Mouse (Mus musculus): ENCODE results near the gene Il34. TPM values are rescaled to one million over a fixed set of nuclear protein-coding genes. Genes with fewer than 3 reads are reported as not detected.

The Il34 gene
- 1 to 10 TPM; 6.5 to 6.8 TPM for total RNA-seq (2021)
- long read RNA-seq, experiment 1, partial matches to known transcripts = 5 of 5 reads
- long read RNA-seq, experiment 1, other reads (novel, unspliced or antisense) = 0 of 5 reads
- long read RNA-seq, experiment 2, partial matches to known transcripts = 1 of 13 reads
- long read RNA-seq, experiment 2, other reads (novel, unspliced or antisense) = 12 of 13 reads

DNA sequence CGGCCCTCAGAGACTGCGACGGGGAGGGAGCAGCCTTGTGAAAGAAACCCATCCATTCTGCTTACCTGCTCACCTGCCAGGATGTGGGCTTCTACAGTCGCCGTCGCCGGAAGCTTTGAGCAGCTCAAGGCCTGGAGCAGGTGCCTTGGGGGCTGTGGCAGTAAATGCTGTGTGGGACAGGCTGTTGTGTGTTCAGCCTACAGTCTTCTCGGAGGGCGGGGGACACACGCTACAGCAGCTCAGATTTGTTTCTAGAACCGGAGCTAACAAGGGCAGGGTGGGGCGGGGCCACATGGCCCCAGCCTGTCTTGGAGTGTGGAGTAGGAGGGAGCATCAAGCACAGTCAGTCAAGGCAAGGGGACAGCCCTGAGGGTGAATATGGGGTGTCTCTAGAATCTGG lies at the start of gene Il34:
TSS of gene Il34 (minus strand) at position 256 of the 400 bp plus-strand sequence.
- DNase-seq = no peak

DNA sequence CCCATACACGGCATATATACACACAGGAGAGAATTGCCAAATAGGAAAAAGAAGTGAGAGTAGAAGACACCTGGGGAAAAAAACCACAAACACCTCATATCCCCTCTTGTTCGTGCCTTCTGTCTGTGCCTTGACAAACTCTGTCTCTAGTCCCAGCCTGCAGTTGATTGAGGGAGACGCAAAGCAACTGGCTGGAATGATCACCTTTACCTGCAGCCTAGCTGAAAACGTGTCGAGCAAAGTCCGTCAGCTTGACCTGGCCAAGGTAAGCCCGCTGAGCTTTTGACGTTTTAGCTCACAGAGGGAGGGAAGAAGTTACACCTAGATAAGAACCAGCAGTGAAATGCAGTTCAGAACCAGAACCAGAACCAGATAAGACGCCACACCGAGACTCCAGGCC lies 45.5 kb upstream of the Il34 start:
- no peak for DNase-seq

DNA sequence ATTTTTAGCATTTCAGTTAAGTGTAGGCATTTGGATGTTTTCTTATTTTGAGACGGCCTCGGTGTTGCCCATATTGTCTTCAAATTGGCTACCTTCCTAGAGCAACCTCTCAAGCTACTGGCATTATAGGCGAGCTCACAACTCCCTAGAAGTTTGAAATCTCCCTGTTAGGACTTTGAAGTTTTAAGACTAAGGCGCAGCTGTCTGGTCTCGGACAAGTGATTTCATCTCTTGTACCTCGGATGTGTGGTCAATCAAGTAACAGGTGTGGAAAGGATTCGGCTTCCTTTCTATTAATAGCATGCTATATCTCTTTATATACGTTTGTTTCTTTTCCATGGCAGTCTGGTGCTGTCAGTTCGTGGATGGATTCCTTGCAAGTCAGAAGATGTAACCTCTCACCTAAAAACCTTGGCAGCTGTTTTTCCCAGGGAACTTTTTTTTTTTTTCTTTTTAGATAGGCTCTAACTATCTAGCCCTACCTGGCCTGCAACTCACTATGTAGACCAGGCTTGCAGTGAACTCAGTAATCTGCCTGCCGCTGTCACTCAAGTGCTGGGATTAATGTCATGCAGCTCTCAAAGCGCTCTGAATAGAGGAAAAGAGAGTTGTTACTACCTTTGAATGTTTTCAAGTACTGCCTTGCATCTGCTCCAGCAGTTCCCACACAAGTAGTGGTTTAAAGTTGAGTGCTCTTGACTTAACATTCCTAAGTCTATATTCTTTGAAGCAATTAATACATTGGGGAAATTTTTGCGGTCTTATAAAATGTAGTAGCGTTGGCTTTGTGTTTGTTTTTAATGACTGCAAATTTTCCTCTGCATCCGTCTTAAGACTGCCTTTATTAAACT lies 42.1 kb upstream of the Il34 start:
- no peak for DNase-seq

DNA sequence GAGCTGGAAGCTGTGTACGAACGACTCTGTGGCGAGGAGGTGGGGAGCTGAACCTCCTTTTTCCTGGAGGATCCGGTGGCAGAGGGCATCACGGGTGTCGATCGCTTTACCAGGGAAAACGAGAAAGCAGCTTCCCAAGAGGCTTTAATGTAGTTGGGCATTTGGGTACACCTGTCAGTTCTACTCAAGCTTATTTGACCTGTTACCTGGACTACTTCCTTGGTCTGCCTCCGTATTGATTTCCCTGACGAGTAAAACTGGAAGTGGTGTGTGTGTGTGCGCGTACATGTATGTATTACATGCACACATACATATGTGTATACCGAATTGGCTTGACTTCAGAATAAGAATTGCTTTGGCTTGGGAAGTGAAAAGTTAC lies 41.4 kb upstream of the Il34 start:
- no peak for DNase-seq

DNA sequence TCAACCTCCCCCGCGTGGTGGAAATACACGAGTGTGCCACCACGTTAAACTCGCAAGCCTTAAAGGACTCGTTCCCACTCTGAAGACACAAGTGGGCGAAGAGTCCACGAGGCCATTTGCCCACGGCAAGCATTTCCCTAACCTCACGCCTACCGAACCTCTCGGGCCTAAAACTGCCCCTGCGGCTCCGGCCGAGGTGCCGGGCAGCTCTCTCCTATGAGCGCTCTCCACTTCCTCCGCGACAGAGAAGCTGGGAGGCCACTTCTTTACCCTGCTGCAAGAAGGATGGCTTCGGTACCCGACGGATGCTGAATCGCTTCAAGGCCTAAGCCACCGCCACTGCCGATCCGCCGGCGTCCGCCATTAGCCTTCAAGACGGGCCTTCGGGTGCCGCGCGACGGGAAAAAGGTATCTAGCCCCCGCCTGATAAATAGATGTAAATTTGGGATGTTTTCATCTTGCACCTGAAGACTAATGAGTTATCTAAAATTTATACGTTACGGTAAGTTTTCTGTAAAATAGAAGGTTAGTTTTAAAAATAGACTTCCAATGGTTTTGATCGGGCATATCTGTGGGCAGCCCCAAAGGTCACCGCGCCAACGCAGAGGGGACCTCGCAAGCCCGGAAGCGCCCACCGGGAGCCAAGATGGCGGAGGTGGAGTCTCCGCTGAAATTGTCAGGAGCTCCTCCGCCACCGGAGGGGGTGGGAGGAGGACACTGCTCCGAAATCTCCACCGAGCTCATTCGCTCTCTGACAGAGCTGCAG lies 40.9 kb upstream of the Il34 start, which contains the start of the genes Cog4 and Sf3b3:
TSS of gene Cog4 (plus strand) at position 196 of the 766 bp plus-strand sequence.
TSS of gene Sf3b3 (minus strand) at position 383 of the 766 bp plus-strand sequence.
- DNase-seq = peak; percentile 79

DNA sequence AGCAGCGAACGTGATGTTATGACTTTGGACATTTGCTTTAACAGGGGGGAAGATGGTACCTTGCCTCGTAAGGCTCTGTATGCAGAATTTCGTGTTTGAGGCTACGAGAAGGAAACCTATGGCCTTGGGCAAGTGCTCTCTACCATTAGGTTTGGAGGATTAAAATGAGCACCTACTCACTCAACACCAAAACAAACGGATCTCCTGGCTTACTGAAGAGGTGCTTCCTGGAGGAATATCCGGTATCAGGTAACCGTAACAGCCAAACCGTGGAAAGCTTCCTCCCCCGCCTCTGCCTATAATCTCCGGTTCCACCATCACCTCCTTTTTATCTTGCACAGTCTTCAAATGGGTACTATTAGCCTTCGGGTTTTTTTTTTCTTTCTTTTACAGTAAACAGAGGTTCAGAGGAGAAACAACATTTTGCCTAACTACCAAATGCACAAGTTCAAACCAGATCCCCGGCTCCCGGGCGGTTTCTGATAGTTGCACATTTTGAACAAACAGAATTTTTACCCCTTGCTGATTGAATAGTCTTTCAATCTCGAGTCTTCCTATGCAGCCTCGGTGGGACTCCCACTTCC lies 40.2 kb upstream of the Il34 start:
- no peak for DNase-seq

DNA sequence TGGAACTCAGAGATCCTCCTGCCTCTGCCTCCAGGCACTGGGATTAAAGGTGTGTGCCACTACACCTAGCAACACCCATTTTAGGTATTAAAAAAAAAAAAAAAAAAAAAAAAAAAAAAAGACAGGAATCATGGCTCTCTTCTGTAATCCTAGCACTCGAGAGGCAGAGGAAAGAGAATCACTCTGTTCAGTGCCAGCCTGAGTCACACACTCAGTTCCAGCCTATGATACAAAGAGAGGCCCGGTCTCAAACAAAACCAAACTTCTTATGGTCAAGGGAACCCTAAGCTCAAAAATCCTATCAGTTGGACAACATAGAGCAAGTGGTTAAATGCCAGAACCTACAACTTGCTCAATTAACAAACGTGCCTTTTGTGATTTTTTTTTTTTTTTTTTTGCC lies 39.2 kb upstream of the Il34 start:
- DNase-seq = no peak

DNA sequence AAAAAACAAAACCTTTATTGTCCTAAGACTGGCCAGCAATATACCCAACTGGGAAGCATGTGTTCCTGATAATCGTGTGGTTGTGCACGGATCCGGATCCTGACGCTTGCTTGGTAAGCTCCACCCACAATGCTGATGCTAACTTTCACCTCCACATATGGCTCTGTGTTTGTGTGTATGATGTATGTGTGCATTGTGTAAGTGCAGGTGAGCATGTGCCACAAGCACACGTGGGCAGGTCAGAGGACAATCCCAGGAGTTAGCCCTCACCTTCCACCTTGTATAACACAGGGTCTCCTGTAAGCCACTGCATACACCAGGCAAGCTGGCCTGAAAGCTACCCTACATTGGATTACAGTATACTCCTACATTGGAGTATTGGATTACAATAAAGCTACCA lies 37.5 kb upstream of the Il34 start:
- no peak for DNase-seq

DNA sequence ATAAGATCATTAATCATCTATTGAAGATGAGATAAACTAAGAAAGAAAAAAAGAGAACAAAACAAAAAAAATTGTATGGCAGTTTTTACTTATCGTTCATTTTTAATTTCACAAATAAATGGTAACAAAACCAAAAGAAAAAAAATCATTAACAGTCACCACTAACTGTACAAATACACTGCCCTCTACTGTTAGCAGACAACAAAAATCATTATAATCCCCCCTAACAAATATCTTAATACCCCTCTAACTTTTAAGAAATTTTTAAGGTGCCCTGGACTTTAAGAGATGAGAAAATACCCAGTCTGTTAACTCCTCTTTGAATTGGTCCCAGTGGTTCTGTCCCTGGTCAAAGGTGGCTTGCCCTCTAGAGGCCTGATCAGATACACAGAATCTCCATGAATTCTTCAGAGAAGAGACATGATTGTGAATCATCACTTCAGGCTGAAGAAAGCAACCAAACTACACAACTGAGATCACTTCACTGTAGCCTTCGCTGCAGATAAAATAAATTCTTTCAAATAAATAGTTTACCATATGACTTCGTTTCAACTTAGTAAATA lies 36.4 kb upstream of the Il34 start:
- DNase-seq = no peak

DNA sequence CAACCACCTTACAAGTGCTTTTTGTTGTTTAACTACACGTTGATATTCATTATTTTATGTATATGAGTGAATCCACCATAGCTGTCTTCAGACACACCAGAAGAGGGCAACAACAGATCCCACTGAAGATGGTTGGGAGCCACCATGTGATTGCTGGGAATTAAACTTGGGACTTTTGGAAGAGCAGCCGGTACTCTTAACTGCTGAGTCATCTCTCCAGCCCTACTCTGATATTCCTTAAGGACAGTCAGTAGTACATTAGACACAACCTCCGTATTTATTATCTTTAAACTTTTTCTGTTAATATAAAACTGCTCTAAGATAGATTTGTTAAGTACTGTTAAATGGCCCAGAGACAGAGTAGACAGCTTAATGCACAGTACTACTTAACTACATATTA lies 26.2 kb upstream of the Il34 start:
- no peak for DNase-seq

DNA sequence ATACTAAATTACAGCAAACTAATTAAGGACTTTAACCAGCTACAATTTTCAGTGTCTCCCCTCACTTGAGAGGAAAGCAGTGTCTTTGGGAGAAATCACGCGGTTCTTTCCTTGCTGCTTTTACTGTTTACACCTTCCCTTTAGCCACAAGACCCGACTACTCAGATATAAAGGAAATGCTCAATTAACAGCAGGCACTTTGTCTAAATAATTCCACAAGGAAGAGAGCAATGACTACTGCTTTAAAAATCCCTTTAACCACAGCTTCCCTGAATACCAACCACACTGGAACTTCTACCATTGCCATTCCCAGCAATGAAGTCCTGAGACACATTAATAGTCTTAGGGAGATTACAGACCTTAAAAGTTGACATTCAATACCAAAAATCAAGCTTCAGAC lies 22.8 kb upstream of the Il34 start:
- no peak for DNase-seq

DNA sequence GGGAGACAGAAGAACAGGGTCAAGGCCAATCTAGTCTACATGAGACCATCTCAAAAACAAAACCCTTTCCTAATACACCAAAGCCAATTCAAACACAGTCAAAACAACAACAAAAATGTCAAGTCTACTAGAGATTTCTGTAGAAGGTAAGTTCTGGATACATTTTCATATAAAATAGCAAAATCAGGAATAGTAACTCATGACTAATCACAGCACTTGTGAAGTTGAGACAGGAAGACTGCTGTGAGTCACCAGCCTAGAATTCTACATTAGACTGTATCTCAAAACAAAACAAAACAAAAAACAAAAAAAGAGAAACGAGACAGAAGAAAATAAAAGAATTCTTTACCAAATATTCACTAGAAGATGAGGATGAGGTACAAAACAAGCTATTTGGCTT lies 19.1 kb upstream of the Il34 start:
- no peak for DNase-seq

DNA sequence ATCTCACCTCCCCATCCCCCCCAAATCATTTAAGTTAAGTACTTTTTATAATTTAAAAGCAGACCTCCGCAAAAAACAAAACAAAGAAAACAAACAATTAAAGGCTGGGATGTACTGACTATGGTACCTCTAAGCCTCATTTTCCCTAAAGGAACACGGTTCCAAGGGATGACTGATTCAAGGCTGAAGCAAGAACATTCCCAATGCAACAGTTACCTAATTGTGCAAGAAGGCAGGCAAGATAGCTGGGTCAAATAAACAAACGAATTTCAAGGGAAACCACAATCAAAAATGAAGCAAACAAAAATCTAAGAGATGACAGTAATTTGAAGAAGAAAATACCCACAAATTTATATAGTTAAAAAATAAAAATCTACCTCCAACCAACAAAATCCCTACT lies 16.2 kb upstream of the Il34 start:
- DNase-seq = no peak

DNA sequence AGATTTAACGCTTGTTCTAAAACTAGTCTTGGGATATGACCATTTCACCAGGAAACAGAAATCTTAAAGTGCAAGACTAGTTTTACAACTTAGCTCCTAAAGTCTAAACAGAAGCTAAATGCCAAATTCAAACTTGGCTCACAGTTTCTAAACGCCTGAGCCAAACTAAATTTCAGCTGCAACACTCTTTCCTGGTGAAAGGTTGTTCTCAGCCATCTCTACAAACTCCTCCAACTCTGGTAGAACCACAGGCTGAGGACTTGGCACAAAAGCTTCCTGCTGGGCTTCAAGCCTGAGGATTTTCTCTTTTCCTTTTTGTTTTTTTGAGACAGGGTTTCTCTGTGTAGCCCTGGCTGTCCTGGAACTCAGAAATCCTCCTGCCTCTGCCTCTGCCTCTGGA lies 14.5 kb upstream of the Il34 start:
- no peak for DNase-seq

DNA sequence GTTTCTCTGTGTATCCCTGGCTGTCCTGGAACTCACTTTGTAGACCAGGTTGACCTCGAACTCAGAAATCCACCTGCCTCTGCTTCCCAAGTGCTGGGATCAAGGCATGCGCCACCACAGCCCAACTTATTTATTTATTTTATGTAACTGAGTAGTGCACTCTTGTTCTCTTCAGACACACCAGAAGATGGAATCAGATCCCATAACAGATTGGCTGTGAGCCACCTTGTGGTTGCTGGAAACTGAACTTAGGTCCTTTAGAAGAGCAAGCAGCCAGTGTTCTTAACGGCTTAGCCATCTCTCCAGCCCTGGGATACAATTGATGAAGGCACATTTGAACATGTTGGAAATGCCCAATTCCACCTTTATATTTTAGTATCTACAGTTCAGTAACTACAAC lies 12.9 kb upstream of the Il34 start:
- DNase-seq = no peak

DNA sequence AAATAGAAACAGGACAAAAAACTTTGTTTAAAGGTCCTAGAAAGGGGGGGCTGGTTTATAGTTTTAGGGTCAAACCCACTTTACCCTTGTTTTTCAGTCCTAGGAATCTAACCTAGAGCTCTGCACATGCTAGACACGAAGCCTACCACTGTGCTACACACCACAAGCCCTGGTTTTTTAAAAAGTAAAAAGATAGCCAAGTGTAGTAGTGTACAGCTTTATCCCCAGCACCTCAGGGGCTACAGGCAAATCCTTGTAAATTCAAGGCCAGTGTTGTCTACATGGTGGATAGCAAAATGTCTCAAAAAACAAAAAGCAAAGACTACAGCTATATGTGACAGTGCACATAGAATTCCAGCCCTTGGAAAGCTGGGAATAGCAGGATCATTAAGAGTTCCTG lies 11.3 kb upstream of the Il34 start:
- DNase-seq = no peak

DNA sequence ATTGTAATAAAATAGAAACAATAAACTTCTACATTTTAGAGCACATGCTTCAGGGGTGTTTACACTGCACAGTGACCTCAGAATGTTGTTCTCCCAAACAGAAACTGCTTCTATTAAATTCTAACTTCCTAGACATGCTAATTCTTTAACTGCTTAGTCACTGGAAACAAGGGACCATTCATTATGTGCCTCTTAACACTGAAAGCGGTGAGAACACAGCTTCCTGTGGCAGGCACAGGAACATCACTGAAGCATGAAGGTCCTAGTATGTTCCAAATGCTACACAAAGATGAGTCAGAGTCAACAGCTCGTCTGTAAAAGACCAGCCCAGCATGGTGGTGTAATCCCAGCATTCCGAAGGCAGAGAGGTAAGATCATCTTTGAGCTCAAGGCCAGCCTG lies 9.6 kb upstream of the Il34 start:
- no peak for DNase-seq

DNA sequence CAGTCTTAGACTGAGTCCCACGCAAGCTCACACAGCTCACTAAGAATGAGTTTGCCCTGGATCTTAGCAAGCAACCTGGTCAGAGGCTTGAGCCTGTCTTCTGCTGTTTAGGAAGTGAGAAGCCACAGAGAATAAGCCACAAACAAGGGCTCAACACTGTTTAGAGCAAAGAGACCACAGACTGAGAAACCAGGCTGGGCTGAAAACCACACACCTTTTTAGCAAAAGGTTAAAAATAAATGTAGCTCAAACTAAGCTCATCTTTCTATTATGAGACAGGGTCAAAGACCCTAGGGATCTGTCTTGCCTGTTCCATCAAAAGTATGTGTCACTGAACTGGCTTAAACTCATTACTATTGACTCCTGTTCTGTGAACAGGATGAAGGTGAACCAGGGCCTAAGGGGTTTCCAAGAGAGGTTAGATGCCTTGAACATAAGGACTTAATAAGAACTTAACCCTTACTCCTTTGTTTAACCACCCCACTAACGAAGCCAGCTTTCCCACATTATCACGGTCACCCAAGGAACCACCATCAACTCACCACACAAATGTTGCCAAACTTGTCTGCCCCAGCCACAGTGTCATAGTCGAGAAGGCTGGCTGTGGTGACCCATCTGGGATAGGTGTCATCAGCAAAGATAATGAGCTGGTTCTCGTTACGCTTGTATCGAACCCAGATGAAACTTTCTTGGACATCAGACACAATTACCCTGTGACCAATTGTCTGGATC lies 7.5 kb upstream of the Il34 start:
- DNase-seq = no peak

DNA sequence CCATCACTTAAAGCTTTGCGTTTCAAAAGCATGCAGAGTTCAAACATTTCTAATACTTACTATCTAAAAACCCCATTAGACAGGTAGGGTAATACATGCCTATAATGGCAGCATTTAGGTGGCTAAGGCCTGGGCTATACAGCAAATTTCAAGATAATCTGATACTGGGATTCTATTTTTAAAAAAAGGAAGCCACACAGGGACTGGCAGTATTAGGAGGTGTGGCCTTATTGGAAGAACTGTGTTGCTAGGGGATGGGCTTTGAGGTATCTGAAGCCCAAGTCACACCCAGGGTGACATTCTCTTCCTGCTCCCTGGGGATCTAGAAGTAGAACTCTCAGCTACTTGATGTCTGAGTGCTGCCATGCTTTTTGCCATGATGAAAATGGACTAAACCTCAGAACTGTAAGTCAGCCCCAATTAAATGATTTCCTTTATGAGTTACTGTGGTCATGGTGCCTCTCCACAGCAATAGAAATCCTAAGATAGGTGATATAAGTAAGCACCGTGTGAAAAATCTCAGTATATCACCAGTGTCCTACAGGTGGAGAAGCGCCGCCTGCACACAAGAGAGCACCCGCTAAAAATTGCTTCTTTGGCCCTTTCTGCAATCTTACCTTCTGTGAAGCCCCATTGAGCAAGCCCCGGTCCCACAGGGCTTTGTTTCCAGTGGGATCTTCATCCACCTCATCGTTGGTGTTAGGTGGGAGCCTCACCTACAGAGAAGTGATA lies 6.8 kb upstream of the Il34 start:
- no peak for DNase-seq

DNA sequence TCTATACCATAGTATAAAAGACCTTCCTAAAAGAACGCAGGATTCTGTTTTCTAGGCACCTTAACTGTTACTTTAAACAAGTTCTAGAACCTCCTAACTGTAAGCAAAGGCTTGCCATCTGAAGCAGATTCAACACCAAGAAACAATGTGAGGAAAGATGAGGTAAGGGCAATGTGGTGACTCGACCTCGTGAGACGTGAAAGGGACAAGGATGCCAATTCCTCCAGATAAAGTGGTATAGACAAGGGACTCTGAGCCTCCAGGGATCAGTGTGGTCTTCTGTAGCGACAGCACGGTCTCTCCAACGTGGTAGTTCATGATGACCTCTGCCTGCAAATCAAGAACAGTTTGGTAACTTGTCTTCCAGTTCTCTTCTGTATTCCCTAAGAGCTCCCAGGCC lies 6.1 kb upstream of the Il34 start:
- DNase-seq = no peak

DNA sequence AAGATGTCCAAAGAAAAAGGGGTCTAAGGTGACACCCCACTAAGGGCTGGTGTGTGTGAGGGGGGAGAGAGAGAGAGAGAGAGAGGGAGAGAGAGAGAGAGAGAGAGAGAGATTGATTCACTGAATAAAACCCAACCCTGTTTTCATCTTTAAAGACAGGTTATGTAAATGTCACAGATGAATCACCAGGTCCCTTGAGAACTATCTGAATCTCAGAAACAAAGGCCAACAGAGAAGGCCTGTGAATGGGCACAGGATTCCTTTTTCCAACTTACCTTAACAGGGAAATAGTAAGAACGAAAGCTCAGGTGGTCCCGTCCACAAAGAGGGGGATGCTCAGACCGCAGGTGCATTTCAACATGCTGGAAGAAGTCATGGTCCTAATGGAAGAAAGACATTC lies 5.4 kb upstream of the Il34 start:
- no peak for DNase-seq
